Mouse (Mus musculus) C2C12 (cell line): ENCODE data around the gene Cxcl16.

Experiments
- CTCF ChIP-seq: IDR thresholded peaks from one replicate; pipeline ENCODE4 v1.5.1; 2011; ENCODE audit not compliant: control insufficient read depth, insufficient read depth, insufficient read length
- FOSL1 ChIP-seq: IDR thresholded peaks from one replicate; pipeline ENCODE4 v1.8.0; 2011; ENCODE audit warnings: mild to moderate bottlenecking, low read length; ENCODE audit not compliant: poor library complexity, insufficient read depth, severe bottlenecking
- MAX ChIP-seq: IDR thresholded peaks from one replicate; pipeline ENCODE4 v1.6.1; 2011; ENCODE audit warnings: mild to moderate bottlenecking, control low read depth
- MYOG ChIP-seq: IDR thresholded peaks from one replicate; pipeline ENCODE4 v1.6.1; 2011; ENCODE audit not compliant: control insufficient read depth, insufficient read length; ENCODE audit errors: extremely low read depth

GRCm38 (mm10) chr11:70443964-70444363 lies 15.8 kb downstream of the Cxcl16 start:
- TF ChIP-seq CTCF (no peak), MAX (no peak), FOSL1 (no peak), MYOG (no peak)
